Comparison of ENCODE assay signal across 12 mouse cellular contexts in genomic region chr9:96963443-96964215, GRCm38 (mm10). TPM values are rescaled to one million over a fixed set of nuclear protein-coding genes. Genes with fewer than 3 reads are reported as not detected.
DNase-seq lines count a peak whose midpoint lies in the region; ATAC-seq and TF ChIP-seq lines count a peak whose summit lies in the region.
"Had no signal": no experiment of that assay in that cellular context is flagged by ENCODE, and none has a peak within 500 bp of the region (broad histone marks: within the 10 kb centered on the region; RNA-seq: fewer than 3 reads in every experiment).

No protein-coding gene starts in this region.

- H3K4me2 ChIP-seq in heart, embryonic 11.5 days = no peak overlapping the region
- no peak overlapping the region for H3K4me2 ChIP-seq in lung, postnatal 0 days (replicated peaks; ENCODE audit: low read depth, low read length)
- no peak overlapping the region for H3K4me2 ChIP-seq in midbrain, embryonic 13.5 days (replicated peaks)

- H3K4me3 ChIP-seq in heart, embryonic 11.5 days (ENCODE audit: low read depth, low read length) = no peak overlapping the region
- H3K4me3 ChIP-seq in lung, postnatal 0 days (ENCODE audit: low read depth, low read length) = no peak overlapping the region
- H3K4me3 ChIP-seq in midbrain, embryonic 13.5 days (replicated peaks) = no peak overlapping the region

- no peaks in the 10 kb centered on the region for H3K36me3 ChIP-seq in heart, embryonic 11.5 days (ENCODE audit: control insufficient read depth, insufficient read depth, low read length)
- H3K36me3 ChIP-seq in lung, postnatal 0 days (ENCODE audit: insufficient read depth, low read length) = no peaks in the 10 kb centered on the region
- 0 out of 2 replicates have a peak, but pooled peaks cover 3% of the 10 kb centered on the region for H3K36me3 ChIP-seq in midbrain, embryonic 13.5 days

- TF ChIP-seq CTCF in lung, postnatal 0 days (IDR thresholded peaks at IDR 0.05) = no peak

- H3K27me3 ChIP-seq in heart, embryonic 11.5 days (ENCODE audit: control insufficient read depth, insufficient read depth, low read length) = no peaks in the 10 kb centered on the region
- no peaks in the 10 kb centered on the region for H3K27me3 ChIP-seq in lung, postnatal 0 days (replicated peaks; ENCODE audit: insufficient read depth, low read length)
- H3K27me3 ChIP-seq in midbrain, embryonic 13.5 days = no peaks in the 10 kb centered on the region

- 53% methylated on average over 13 of the region's 13 CpGs for WGBS in heart, embryonic 11.5 days (ENCODE audit: insufficient replicate concordance)
- WGBS in lung, postnatal 0 days = 43% methylated on average over 13 of the region's 13 CpGs
- WGBS in midbrain, embryonic 13.5 days = 29% methylated on average over 13 of the region's 13 CpGs

- no peaks in the 10 kb centered on the region for H3K9me3 ChIP-seq in heart, embryonic 11.5 days (replicated peaks; ENCODE audit: control insufficient read depth, low read length)
- no peaks in the 10 kb centered on the region for H3K9me3 ChIP-seq in lung, postnatal 0 days (ENCODE audit: low read length)
- H3K9me3 ChIP-seq in midbrain, embryonic 13.5 days = no peaks in the 10 kb centered on the region

- H3K27ac ChIP-seq in heart, embryonic 11.5 days (ENCODE audit: low read depth, low read length) = peak overlapping the region; percentile 60
- H3K27ac ChIP-seq in lung, postnatal 0 days (ENCODE audit: low read length) = no peak overlapping the region
- H3K27ac ChIP-seq in midbrain, embryonic 13.5 days = peak overlapping the region; percentile 48; the same call in 1 of the 2 replicates

- no peak for TF ChIP-seq EP300 in lung, postnatal 0 days (IDR thresholded peaks at IDR 0.05)

- ATAC-seq in heart, embryonic 11.5 days (replicated peaks; ENCODE audit: insufficient number of reproducible peaks, low FRiP score, low TSS enrichment) = no peak
- ATAC-seq in lung, postnatal 0 days = peak; percentile 26
- 0 out of 2 replicates have a peak, but pooled peaks have one; percentile 25 for ATAC-seq in midbrain, embryonic 13.5 days
- ATAC-seq: activated CD4-positive, CD25-positive, alpha-beta regulatory T cell, adult 4 months had no signal

- peak overlapping the region; percentile 17 for H3K9ac ChIP-seq in heart, embryonic 11.5 days (ENCODE audit: low read depth, low read length)
- H3K9ac ChIP-seq in lung, postnatal 0 days (replicated peaks; ENCODE audit: low read depth) = no peak overlapping the region
- peak overlapping the region; percentile 19; the same call in 1 of the 2 replicates for H3K9ac ChIP-seq in midbrain, embryonic 13.5 days (replicated peaks)

- DNase-seq in heart, adult 9 months (ENCODE audit: low spot score in 2 of 2) = no peak
- peak; percentile 38 for DNase-seq in lung, postnatal 0 days (ENCODE audit: low spot score)
- DNase-seq in lung, postnatal 36 days = no peak
- DNase-seq in kidney, adult 8-10 months = peak; percentile 71 to 79
- DNase-seq in c-Kit-positive CD71-positive TER-119-positive erythroid progenitor cells, embryonic 14.5 days (ENCODE audit: low spot score) = no peak
- no peak for DNase-seq in gastrocnemius, adult 18-20 months (ENCODE audit: low spot score)
- DNase-seq: thymus, postnatal 36 days had no signal

- peaks cover 36% of the 10 kb centered on the region for H3K4me1 ChIP-seq in heart, embryonic 11.5 days (ENCODE audit: control insufficient read depth, insufficient read depth, low read length)
- H3K4me1 ChIP-seq in lung, postnatal 0 days (ENCODE audit: insufficient read depth, low read depth, low read length) = no peaks in the 10 kb centered on the region
- H3K4me1 ChIP-seq in midbrain, embryonic 13.5 days (replicated peaks) = peaks cover 48% of the 10 kb centered on the region

RNA-seq across cellular contexts. Expression of gene Spsb4, which starts 55.0 kb away (rescaled TPM):
- polyA plus RNA-seq in heart, embryonic 11.5 days (2014; fragmentation: Nextera tagmentation; extraction: Ambion mirVana) = 42.0 and 48.3 TPM in 2 replicates
- 2.2 and 2.5 TPM in 2 replicates for polyA plus RNA-seq in lung, postnatal 0 days (2015; fragmentation: Nextera tagmentation; extraction: Ambion mirVana)
- polyA plus RNA-seq in midbrain, embryonic 13.5 days (2015; fragmentation: Nextera tagmentation; extraction: Ambion mirVana) = 64.2 and 64.9 TPM in 2 replicates
- total RNA-seq in gastrocnemius, adult 18-20 months (2021) = 1 to 10 TPM; 1.3 to 2.2 TPM
- total RNA-seq: CH12.LX; neutrophil, adult 5-6 weeks had no signal

Comparison
In these comparisons a context has a peak if more than half of its experiments do, and no peak if none do; other contexts are left out.
1. DNase-seq: peak in lung, postnatal 0 days (single experiment) and kidney, adult 8-10 months (2 of 2); none in heart, adult 9 months (0 of 2), lung, postnatal 36 days (single experiment), c-Kit-positive CD71-positive TER-119-positive erythroid progenitor cells, embryonic 14.5 days (single experiment) and gastrocnemius, adult 18-20 months (single experiment).
2. RNA of gene Spsb4, which starts 55.0 kb away (polyA plus RNA-seq): 64.2 to 64.9 TPM in midbrain, embryonic 13.5 days and 42.0 to 48.3 TPM in heart, embryonic 11.5 days; 2.2 to 2.5 TPM in lung, postnatal 0 days; every median in the first group is over 10 times any median in the second.